Mouse (Mus musculus): ENCODE measurements around the gene Dhrs11.

- TF ChIP-seq POLR2A (IDR thresholded peaks at IDR 0.05; ENCODE audit: control insufficient read depth, low read depth, low read length) = no peak
- TF ChIP-seq CTCF (IDR thresholded peaks at IDR 0.05; ENCODE audit: control insufficient read depth, insufficient read depth, insufficient replicate concordance, low read depth, low read length) = no peak
These were observed 48.5 kb downstream of the Dhrs11 start for GRCm38 (mm10) chr11:84780143-84780870.

Measured in testis, adult 2 months (tissue).